Mouse (Mus musculus) urinary bladder, postnatal 36 days (tissue): ENCODE measurements around the gene Fam217b.
A peak's percentile ranks its signal among the peaks of the same experiment; 100 is the strongest.

Experiments used
- DNase-seq, 2 experiments: peaks; one replicate each; pipeline ENCODE4 v3.0.0; 2022; ENCODE audit warnings: low spot score in 2 of 2, mixed read lengths in 1 of 2

Gene Fam217b

DNA sequence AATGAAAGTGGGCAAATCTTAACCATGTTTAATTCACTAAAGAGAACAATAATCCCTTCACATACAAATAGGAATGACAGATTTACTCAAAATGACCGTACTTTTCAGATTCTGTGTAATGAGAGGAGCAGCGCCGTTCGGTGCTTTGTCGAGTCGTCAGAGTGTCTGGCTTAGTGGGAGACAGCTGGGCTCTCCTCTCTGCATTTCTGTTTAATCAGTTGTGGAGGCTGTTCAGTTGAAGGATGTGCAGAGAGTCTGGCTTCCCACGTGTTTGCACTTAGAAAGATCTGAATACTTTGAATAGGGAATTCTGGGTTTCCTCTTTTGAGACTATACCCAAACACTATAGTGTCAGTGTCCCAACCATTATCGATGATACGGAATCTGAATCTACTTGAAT lies 23.0 kb downstream of the Fam217b start:
- DNase-seq, result no peak

DNA sequence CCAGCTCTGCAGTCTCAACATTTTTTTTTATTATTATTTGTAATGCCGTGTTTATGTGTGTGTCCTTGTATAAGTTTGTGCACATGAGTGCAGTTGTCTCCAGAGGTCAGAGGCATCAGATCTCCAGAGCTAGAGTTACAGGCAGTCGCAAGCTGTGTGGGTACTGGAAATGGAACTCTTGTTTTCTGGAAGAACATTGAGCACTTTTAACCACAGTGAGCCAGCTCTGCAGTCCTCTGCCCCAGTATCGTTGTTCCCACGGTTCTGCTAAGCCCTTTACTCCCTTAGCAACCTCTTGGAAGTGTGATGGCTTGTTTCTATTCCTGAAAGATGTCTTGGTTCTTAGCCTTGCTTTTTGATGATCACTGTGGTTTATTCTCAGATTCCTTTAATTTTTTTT lies 35.1 kb downstream of the Fam217b start:
- no peak for DNase-seq

DNA sequence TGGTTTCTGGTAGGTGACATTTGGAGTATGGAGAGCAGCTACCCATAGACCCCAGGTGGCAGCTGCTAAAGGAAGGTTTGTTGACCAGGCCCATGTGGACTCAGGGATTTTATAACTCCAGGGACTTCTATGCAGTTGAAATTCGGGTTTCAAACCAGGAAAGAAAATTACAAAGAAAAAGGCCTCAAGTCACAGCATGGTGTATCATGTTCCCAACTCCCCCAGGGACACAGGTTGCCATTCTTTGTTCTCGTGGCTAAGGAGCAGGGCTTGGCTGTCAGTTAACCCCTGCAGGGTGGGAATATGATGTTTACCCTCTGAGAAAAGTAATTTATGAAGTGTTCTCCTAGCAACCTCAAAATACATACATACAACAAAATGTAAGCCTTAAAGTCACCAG lies 35.9 kb downstream of the Fam217b start:
- no peak for DNase-seq

DNA sequence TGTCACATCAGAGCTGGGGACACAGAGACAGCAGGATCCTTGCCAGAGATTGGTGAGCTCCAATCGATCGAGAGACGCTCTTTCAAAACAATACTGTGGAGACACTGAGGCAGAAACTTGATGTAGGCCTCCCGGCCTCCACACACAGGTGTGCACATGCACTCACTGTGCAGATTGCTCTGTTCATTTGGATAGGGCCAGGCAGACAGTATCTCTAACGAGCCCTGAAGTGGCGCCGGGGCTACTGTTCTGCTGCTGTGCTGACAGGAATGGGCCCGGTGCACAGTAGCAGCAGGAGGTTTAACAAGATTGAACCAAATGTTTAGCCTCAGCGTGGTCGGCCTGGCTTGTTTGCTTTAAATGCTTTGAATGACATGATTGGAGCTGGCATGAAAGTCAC lies 36.6 kb downstream of the Fam217b start:
- DNase-seq, result no peak

DNA sequence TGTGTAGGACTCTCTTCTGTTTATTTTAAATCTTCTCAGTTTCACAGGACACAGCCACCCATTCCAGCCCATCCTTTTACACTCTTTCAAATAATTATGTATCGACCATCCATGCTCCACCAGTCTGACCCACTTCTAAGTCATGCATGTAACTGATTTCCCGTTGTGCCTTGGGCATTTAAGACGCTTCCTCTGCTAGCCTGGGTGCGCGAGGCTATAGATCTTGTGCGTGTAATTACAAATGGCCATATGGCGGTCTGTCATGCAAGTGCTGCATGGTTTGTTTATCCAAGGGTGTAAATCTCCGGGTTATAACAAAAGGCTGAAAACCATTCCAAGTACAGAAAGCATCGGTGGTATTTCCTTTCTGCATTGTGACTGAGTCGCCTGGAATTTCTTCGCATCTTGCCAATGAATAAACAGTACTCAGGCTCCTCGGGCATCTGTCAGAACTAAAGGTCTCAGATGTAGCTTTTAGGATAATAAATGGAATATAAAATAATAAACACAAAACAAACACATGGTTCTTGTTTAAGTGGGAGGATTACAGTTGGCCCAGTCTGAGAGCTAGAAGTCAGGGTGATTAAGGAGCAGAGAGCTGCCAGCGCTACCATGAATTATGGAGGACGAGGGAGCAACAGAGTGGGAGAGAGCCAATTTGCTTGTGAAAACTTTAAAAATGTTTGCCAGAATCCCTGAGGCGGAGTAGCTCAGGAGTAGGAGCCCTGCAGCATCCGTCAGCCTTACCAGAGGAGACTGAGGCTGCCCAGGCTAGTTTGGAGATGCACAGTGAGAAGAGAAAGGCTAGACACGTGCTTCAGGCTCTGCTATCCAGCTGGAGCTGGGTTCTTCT lies 40.6 kb downstream of the Fam217b start:
- peak; percentile 3 to 7 for DNase-seq

DNA sequence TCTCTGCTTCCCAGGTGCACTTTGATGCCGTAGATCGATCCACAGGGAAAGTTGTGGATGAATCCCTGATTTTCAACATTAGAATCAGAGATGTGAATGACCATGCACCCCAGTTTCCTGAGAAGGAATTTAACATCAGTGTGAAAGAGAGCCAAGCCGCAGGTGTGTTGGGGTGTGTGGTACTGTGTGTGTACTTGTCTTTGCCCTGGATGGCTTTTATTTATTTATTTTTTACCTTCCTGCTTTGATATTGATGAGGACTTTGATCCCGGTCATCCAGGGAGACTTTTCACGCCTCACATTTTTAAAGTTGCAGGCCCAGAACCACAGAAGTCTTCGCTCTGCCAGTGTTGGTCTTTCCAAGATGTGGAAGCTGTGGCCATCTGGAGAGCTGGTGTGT lies 43.1 kb downstream of the Fam217b start:
- no peak for DNase-seq

DNA sequence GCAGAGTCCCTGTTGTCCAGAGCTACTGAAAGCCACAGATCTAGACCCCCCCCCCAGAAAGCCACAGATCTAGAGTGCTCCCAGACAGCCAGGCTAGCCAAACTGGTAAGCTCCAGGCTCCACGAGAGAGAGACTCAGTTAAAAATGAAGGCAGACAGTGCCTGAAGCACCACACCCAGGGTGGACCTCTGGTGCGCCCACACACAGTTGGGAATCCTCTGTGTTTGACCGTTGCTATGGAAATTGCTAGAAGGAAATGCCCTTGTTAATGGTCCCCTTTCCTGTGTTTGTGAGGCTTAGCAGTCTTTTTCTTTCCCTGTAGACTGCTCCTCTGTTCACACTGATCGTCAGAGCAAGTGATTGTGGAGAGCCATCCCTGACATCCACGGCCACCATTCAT lies 46.0 kb downstream of the Fam217b start:
- no peak for DNase-seq

DNA sequence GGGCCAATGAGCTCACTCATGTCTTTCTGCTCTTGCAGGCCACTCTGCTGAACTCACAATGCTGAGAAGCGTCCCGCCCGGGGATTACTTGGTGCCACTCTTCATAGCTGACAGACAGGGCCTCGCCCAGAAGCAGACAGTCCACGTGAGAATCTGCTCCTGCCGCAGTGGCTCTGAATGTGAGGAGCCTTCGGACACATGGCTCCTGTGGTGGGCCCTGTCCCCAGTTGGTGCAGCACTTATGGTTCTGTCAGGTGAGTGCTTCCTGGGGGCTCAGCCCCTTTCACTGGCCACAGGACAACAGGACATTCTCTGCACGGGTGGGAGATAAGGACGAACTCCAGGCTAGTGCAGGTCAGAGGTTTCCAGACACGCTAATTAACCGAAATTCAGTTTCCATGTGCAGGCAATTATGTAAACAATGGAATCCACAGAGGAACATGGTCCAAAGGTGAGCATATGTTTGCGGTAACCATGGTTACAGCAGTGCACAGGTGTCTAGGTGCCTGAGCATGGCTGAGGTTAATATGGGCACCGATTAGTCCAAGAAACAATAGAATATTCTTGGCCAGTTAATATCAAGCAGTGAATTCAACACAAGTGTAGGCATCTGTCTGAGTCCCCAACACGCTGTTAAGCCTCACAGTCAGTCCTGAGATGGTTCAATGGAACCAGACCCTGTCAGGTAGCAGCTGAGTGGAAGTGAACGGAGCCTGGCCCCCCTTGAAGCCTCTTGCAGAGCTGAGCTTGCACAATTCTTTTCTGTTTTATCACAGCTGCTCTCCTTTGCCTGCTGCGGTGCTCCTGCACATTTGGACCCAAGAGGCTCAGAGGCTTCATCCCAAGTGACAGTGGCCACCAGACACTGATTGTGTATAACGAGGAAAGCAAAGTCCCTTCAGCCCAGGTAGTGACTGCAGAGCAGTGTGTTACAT lies 57.5 kb downstream of the Fam217b start:
- DNase-seq, result no peak

DNA sequence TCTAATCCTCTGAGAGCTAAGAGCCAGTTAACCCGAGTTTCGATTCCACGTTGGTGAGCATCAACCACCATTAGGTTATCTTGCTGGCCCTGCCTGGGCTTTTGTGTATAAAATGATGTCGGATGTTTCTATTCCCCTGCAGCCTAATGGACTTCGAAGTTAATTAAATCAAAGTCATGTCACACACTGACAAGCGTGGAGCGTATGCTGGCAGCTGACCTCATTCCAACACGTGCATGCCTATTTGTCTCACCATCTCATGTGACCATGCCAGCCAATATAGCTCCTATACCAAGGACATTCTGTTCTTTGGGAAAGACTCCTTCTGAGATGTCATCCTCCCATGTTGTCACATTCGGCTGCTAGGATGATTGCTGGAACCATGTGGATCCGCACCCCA lies 59.6 kb downstream of the Fam217b start:
- DNase-seq, result no peak
